Mouse (Mus musculus): ENCODE results near the gene Smug1. TPM values are rescaled to one million over a fixed set of nuclear protein-coding genes. Genes with fewer than 3 reads are reported as not detected.

The Smug1 gene
- polyA plus RNA-seq, 1 experiment from 2014 or later: 25.1 TPM

- no peak; the same call in 1 of the 2 replicates for ATAC-seq
- H3K4me2 ChIP-seq (ENCODE audit: low read length): no peak overlapping the region
- H3K4me3 ChIP-seq (ENCODE audit: low read length): no peak overlapping the region
- WGBS: 58% methylated on average over 10 of the region's 10 CpGs
- H3K9ac ChIP-seq (ENCODE audit: low read depth, low read length): no peak overlapping the region
- H3K27me3 ChIP-seq (replicated peaks; ENCODE audit: control insufficient read depth, insufficient read depth, low read length): no peaks in the 10 kb centered on the region
- no peak overlapping the region for H3K27ac ChIP-seq (ENCODE audit: low read depth, low read length)
- H3K9me3 ChIP-seq (ENCODE audit: control insufficient read depth, low read length): no peaks in the 10 kb centered on the region
- H3K4me1 ChIP-seq (ENCODE audit: control insufficient read depth, insufficient read depth, low read depth, low read length): no peaks in the 10 kb centered on the region
- H3K36me3 ChIP-seq (ENCODE audit: control insufficient read depth, insufficient read depth, low read length): peaks cover 8% of the 10 kb centered on the region; the same call in 1 of the 2 replicates
These were observed 23.9 kb upstream of the Smug1 start for GRCm38 (mm10) chr15:103190531-103191462.

GRCm38 (mm10) chr15:103190083-103190482 lies 23.2 kb upstream of the Smug1 start:
- Histone ChIP-seq H3K4me3 (ENCODE audit: low read length) (no peak overlapping the region), H3K4me2 (ENCODE audit: low read length) (no peak overlapping the region), H3K9ac (ENCODE audit: low read depth, low read length) (no peak overlapping the region), H3K36me3 (ENCODE audit: control insufficient read depth, insufficient read depth, low read length) (peaks cover 6% of the 10 kb centered on the region; the same call in 1 of the 2 replicates), H3K9me3 (ENCODE audit: control insufficient read depth, low read length) (no peaks in the 10 kb centered on the region), H3K27ac (ENCODE audit: low read depth, low read length) (no peak overlapping the region), H3K4me1 (ENCODE audit: control insufficient read depth, insufficient read depth, low read depth, low read length) (no peaks in the 10 kb centered on the region), H3K27me3 (replicated peaks; ENCODE audit: control insufficient read depth, insufficient read depth, low read length) (no peaks in the 10 kb centered on the region)
- ATAC-seq: no peak
- WGBS: 71% methylated on average over 7 of the region's 7 CpGs

- Histone ChIP-seq H3K4me3 (ENCODE audit: low read length) (no peak overlapping the region), H3K4me2 (ENCODE audit: low read length) (no peak overlapping the region), H3K27ac (ENCODE audit: low read depth, low read length) (no peak overlapping the region), H3K4me1 (ENCODE audit: control insufficient read depth, insufficient read depth, low read depth, low read length) (peaks cover 13% of the 10 kb centered on the region), H3K9me3 (ENCODE audit: control insufficient read depth, low read length) (no peaks in the 10 kb centered on the region), H3K9ac (ENCODE audit: low read depth, low read length) (no peak overlapping the region), H3K27me3 (replicated peaks; ENCODE audit: control insufficient read depth, insufficient read depth, low read length) (0 out of 2 replicates have a peak, but pooled peaks cover 3% of the 10 kb centered on the region), H3K36me3 (ENCODE audit: control insufficient read depth, insufficient read depth, low read length) (peaks cover 4% of the 10 kb centered on the region; the same call in 1 of the 2 replicates)
- no peak for ATAC-seq
- 76% methylated on average over 6 of the region's 6 CpGs for WGBS
These were observed 20.9 kb upstream of the Smug1 start for GRCm38 (mm10) chr15:103187803-103188202.

- H3K27ac ChIP-seq (ENCODE audit: low read depth, low read length): no peak overlapping the region
- ATAC-seq: peak; percentile 53
- H3K36me3 ChIP-seq (ENCODE audit: control insufficient read depth, insufficient read depth, low read length): no peaks in the 10 kb centered on the region
- H3K9me3 ChIP-seq (ENCODE audit: control insufficient read depth, low read length): no peaks in the 10 kb centered on the region
- peaks cover 14% of the 10 kb centered on the region for H3K4me1 ChIP-seq (ENCODE audit: control insufficient read depth, insufficient read depth, low read depth, low read length)
- peaks cover 6% of the 10 kb centered on the region for H3K27me3 ChIP-seq (replicated peaks; ENCODE audit: control insufficient read depth, insufficient read depth, low read length)
- H3K9ac ChIP-seq (ENCODE audit: low read depth, low read length): no peak overlapping the region
- H3K4me2 ChIP-seq (ENCODE audit: low read length): no peak overlapping the region
- 54% methylated on average over 19 of the region's 19 CpGs for WGBS
- H3K4me3 ChIP-seq (ENCODE audit: low read length): no peak overlapping the region
These were observed 18.7 kb upstream of the Smug1 start for GRCm38 (mm10) chr15:103185462-103186198.

- Histone ChIP-seq H3K9ac (ENCODE audit: low read depth, low read length) (peak overlapping the region; percentile 30), H3K36me3 (ENCODE audit: control insufficient read depth, insufficient read depth, low read length) (no peaks in the 10 kb centered on the region), H3K4me2 (ENCODE audit: low read length) (peak overlapping the region; percentile 60), H3K9me3 (ENCODE audit: control insufficient read depth, low read length) (no peaks in the 10 kb centered on the region), H3K4me1 (ENCODE audit: control insufficient read depth, insufficient read depth, low read depth, low read length) (peaks cover 14% of the 10 kb centered on the region), H3K4me3 (ENCODE audit: low read length) (peak overlapping the region; percentile 28), H3K27ac (ENCODE audit: low read depth, low read length) (no peak overlapping the region), H3K27me3 (replicated peaks; ENCODE audit: control insufficient read depth, insufficient read depth, low read length) (peaks cover 20% of the 10 kb centered on the region)
- WGBS: 11% methylated on average over 25 of the region's 25 CpGs
- peak; percentile 44 for ATAC-seq
These were observed 17.0 kb upstream of the Smug1 start for GRCm38 (mm10) chr15:103183651-103184610.

- WGBS: 1% methylated on average over 21 of the region's 21 CpGs
- Histone ChIP-seq H3K4me2 (ENCODE audit: low read length) (peak overlapping the region; percentile 60), H3K27ac (ENCODE audit: low read depth, low read length) (no peak overlapping the region), H3K9me3 (ENCODE audit: control insufficient read depth, low read length) (no peaks in the 10 kb centered on the region), H3K4me3 (ENCODE audit: low read length) (peak overlapping the region; percentile 28), H3K36me3 (ENCODE audit: control insufficient read depth, insufficient read depth, low read length) (no peaks in the 10 kb centered on the region), H3K27me3 (replicated peaks; ENCODE audit: control insufficient read depth, insufficient read depth, low read length) (peaks cover 28% of the 10 kb centered on the region), H3K4me1 (ENCODE audit: control insufficient read depth, insufficient read depth, low read depth, low read length) (peaks cover 14% of the 10 kb centered on the region), H3K9ac (ENCODE audit: low read depth, low read length) (peak overlapping the region; percentile 39)
- ATAC-seq: peak; percentile 35; the same call in 1 of the 2 replicates
These were observed 16.2 kb upstream of the Smug1 start for GRCm38 (mm10) chr15:103183135-103183534.

- ATAC-seq: 0 out of 2 replicates have a peak, but pooled peaks have one; percentile 12
- Histone ChIP-seq H3K27ac (ENCODE audit: low read depth, low read length) (no peak overlapping the region), H3K9ac (ENCODE audit: low read depth, low read length) (no peak overlapping the region; the same call in 1 of the 2 replicates), H3K4me1 (ENCODE audit: control insufficient read depth, insufficient read depth, low read depth, low read length) (peaks cover 14% of the 10 kb centered on the region), H3K27me3 (replicated peaks; ENCODE audit: control insufficient read depth, insufficient read depth, low read length) (peaks cover 30% of the 10 kb centered on the region), H3K36me3 (ENCODE audit: control insufficient read depth, insufficient read depth, low read length) (no peaks in the 10 kb centered on the region), H3K9me3 (ENCODE audit: control insufficient read depth, low read length) (no peaks in the 10 kb centered on the region), H3K4me3 (ENCODE audit: low read length) (peak overlapping the region; percentile 28), H3K4me2 (ENCODE audit: low read length) (peak overlapping the region; percentile 60)
- WGBS: 2% methylated on average over 39 of the region's 48 CpGs
These were observed 15.4 kb upstream of the Smug1 start for GRCm38 (mm10) chr15:103182166-103182790.

GRCm38 (mm10) chr15:103180406-103180805 lies 13.5 kb upstream of the Smug1 start:
- Histone ChIP-seq H3K27me3 (replicated peaks; ENCODE audit: control insufficient read depth, insufficient read depth, low read length) (peaks cover 37% of the 10 kb centered on the region), H3K4me2 (ENCODE audit: low read length) (no peak overlapping the region), H3K4me1 (ENCODE audit: control insufficient read depth, insufficient read depth, low read depth, low read length) (peaks cover 14% of the 10 kb centered on the region), H3K36me3 (ENCODE audit: control insufficient read depth, insufficient read depth, low read length) (no peaks in the 10 kb centered on the region), H3K27ac (ENCODE audit: low read depth, low read length) (no peak overlapping the region), H3K9me3 (ENCODE audit: control insufficient read depth, low read length) (no peaks in the 10 kb centered on the region), H3K4me3 (ENCODE audit: low read length) (no peak overlapping the region), H3K9ac (ENCODE audit: low read depth, low read length) (no peak overlapping the region)
- ATAC-seq: no peak

Measured in hindbrain, embryonic 16.5 days (tissue).